ENCODE assay signal across 23 mouse cellular contexts in the genomic region with DNA sequence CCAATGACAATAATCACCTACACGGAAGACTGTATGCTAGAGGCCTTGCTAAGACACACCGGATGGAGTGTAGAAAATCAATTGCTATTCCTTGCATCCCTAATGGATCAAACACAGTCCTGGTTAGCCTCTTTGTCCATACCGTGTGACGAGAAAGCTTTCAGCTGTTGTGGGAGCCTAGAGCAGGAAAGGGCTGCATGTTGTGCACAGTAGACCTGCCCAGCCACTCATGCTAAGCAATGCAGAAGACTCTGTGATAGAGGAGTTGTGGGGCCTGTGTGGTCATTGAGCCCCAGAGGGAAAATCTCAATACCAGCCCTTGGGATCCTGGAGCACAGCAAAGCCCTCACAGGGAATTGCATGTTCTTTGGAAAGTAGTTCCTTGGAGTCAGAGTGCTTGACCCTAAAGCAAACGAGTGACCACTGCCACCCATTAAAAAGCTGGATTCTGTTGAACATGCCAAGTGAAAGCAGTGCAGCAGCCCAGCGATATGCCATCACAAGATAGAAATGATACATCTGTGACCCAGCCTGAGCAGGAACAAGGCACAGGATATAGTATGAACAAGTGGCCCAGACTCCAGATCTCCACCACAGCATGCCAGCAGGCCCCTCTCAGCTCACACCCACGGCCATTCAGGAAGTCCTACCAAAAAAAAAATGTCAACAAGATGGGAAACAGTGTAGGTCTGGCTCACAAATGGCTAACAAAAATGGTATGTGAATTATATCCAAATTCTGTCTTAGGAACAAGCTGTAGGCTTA.
"Had no signal": no experiment of that assay in that cellular context is flagged by ENCODE, and none has a peak within 500 bp of the region (broad histone marks: within the 10 kb centered on the region; RNA-seq: fewer than 3 reads in every experiment).

No protein-coding gene starts in this region.

- H3K9me3 ChIP-seq: intestine, embryonic 15.5 days; kidney, embryonic 15.5 days; limb, embryonic 12.5 days; limb, embryonic 15.5 days; midbrain, embryonic 12.5 days; midbrain, embryonic 15.5 days; neural tube, embryonic 12.5 days; neural tube, embryonic 15.5 days had no signal

- H3K4me2 ChIP-seq: intestine, embryonic 15.5 days; kidney, embryonic 15.5 days; limb, embryonic 12.5 days; limb, embryonic 15.5 days; liver, embryonic 11.5 days; midbrain, embryonic 12.5 days; midbrain, embryonic 15.5 days; neural tube, embryonic 12.5 days; neural tube, embryonic 15.5 days had no signal

- ATAC-seq: intestine, embryonic 15.5 days; midbrain, embryonic 15.5 days had no signal

- H3K4me3 ChIP-seq: intestine, embryonic 15.5 days; kidney, embryonic 15.5 days; limb, embryonic 12.5 days; limb, embryonic 15.5 days; midbrain, embryonic 12.5 days; midbrain, embryonic 15.5 days; neural tube, embryonic 12.5 days; neural tube, embryonic 15.5 days had no signal

- H3K27ac ChIP-seq: intestine, embryonic 15.5 days; kidney, embryonic 15.5 days; limb, embryonic 12.5 days; limb, embryonic 15.5 days; liver, embryonic 14.5 days; macrophage; midbrain, embryonic 12.5 days; midbrain, embryonic 15.5 days; neural tube, embryonic 12.5 days; neural tube, embryonic 15.5 days; stomach, postnatal 0 days had no signal

- H3K9ac ChIP-seq: intestine, embryonic 15.5 days; kidney, embryonic 15.5 days; limb, embryonic 12.5 days; limb, embryonic 15.5 days; liver, embryonic 14.5 days; midbrain, embryonic 12.5 days; midbrain, embryonic 15.5 days; neural tube, embryonic 12.5 days; neural tube, embryonic 15.5 days had no signal

- H3K36me3 ChIP-seq: intestine, embryonic 15.5 days; kidney, embryonic 15.5 days; limb, embryonic 12.5 days; limb, embryonic 15.5 days; midbrain, embryonic 12.5 days; midbrain, embryonic 15.5 days; neural tube, embryonic 12.5 days; neural tube, embryonic 15.5 days had no signal

- DNase-seq: kidney, adult 11 months; kidney, adult 8-10 months; kidney, postnatal 10 days; kidney, postnatal 36 days; layer of hippocampus, postnatal 36 days; left cerebral cortex, postnatal 4 days; right cerebral cortex, adult 18-20 months; right cerebral cortex, postnatal 14 days; right cerebral cortex, postnatal 4 days; thymus, adult 2 months; thymus, postnatal 36 days had no signal

- H3K27me3 ChIP-seq: intestine, embryonic 15.5 days; kidney, embryonic 15.5 days; limb, embryonic 12.5 days; limb, embryonic 15.5 days; midbrain, embryonic 12.5 days; midbrain, embryonic 15.5 days; neural tube, embryonic 12.5 days; neural tube, embryonic 15.5 days had no signal

- H3K4me1 ChIP-seq: intestine, embryonic 15.5 days; midbrain, embryonic 15.5 days; neural tube, embryonic 12.5 days had no signal
